Mouse (Mus musculus) liver, embryonic 14.5 days (tissue): ENCODE data around the gene Zfp652. TPM values are rescaled to one million over a fixed set of nuclear protein-coding genes. Genes with fewer than 3 reads are reported as not detected.

Experiments used
- ATAC-seq: fragments of 200-750 bp; cut with Nextera tagmentation; 2 replicates; pipeline ENCODE4 v1.8.0; 2017; ENCODE audit warnings: moderate number of reproducible peaks, mild to moderate bottlenecking, moderate library complexity; ENCODE audit not compliant: insufficient read depth
- DNase-seq, 3 experiments: peaks; one replicate each; pipeline ENCODE4 v3.0.0-alpha.2; 2012 to 2013; ENCODE audit warnings: low read depth in 3 of 3, low spot score in 3 of 3
- H3K27ac ChIP-seq: fragments of 300-500 bp; sonication (generic); 2 replicates; pipeline ENCODE4 v1.5.1; 2014; ENCODE audit warnings: moderate library complexity, mild to moderate bottlenecking, control low read depth, inconsistent platforms
- H3K27me3 ChIP-seq: fragments of 300-500 bp; sonication (generic); 2 replicates; pipeline ENCODE4 v1.6.1; 2014; ENCODE audit warnings: mild to moderate bottlenecking, low read length, moderate library complexity; ENCODE audit not compliant: control insufficient read depth, insufficient read depth
- H3K36me3 ChIP-seq: fragments of 300-500 bp; sonication (generic); replicated peaks from 2 replicates; pipeline ENCODE4 v1.6.1; 2014; ENCODE audit warnings: low read depth; ENCODE audit not compliant: control insufficient read depth, insufficient read depth
- H3K4me1 ChIP-seq, 2 experiments: fragments of 200-500 bp in 1 of 2; fragments of 300-500 bp in 1 of 2; sonication (generic) in 1 of 2; replicated peaks; 2 replicates each; pipeline ENCODE4 v1.6.1; 2012 to 2014; ENCODE audit warnings: antibody characterized with exemption in 1 of 2, inconsistent platforms in 1 of 2, low read length in 1 of 2; ENCODE audit not compliant: control insufficient read depth in 2 of 2, insufficient read depth in 2 of 2
- H3K4me2 ChIP-seq: fragments of 300-500 bp; sonication (generic); 2 replicates; pipeline ENCODE4 v1.6.1; 2014; ENCODE audit warnings: low read depth, mild to moderate bottlenecking, control low read depth, moderate library complexity
- H3K4me3 ChIP-seq, 2 experiments: fragments of 200-500 bp in 1 of 2; fragments of 300-500 bp in 1 of 2; sonication (generic) in 1 of 2; 2 replicates each; pipeline ENCODE4 v1.5.1; 2012 to 2014; ENCODE audit warnings: low read depth in 2 of 2, low read length in 2 of 2, mild to moderate bottlenecking in 2 of 2, control low read depth in 1 of 2, inconsistent platforms in 1 of 2, moderate library complexity in 1 of 2; ENCODE audit not compliant: insufficient read depth in 1 of 2
- H3K9ac ChIP-seq: fragments of 300-500 bp; sonication (generic); replicated peaks from 2 replicates; pipeline ENCODE4 v1.6.1; 2014; ENCODE audit warnings: mild to moderate bottlenecking, control low read depth, moderate library complexity
- H3K9me3 ChIP-seq: fragments of 300-500 bp; sonication (generic); 2 replicates; pipeline ENCODE4 v1.6.1; 2016; ENCODE audit warnings: low read length, mixed read lengths; ENCODE audit not compliant: control insufficient read depth
- CTCF ChIP-seq: IDR thresholded peaks from 2 replicates; pipeline ENCODE4 v1.5.1; 2016; ENCODE audit warnings: antibody characterized with exemption, low read depth, control low read depth
- EP300 ChIP-seq: IDR thresholded peaks from 2 replicates; pipeline ENCODE4 v1.6.1; 2016; ENCODE audit warnings: antibody characterized with exemption, low read depth
- WGBS: fragments of 180-500 bp; shearing (Covaris S2); extraction: QIAGEN DNeasy Blood & Tissue Kit; methylation state at CpG from one replicate; pipeline ENCODE4 v1.1.7; 2014; ENCODE audit not compliant: insufficient replicate concordance; 5-methylcytosine and 5-hydroxymethylcytosine counted together
- polyA plus RNA-seq, 2 experiments: library from polyadenylated mRNA; depleted of rRNA in 1 of 2; stranded (reverse) in 1 of 2; unstranded in 1 of 2; fragments of >200 nt; fragmentation: Nextera tagmentation in 1 of 2; extraction: Ambion mirVana in 1 of 2; gene quantifications; 2 replicates each; pipeline versions ENCODE4 v1.2.1 to v1.2.3; 2012 to 2014

Gene Zfp652
- polyA plus RNA-seq, 2 experiments, result 3.7 to 5.4 TPM

- Histone ChIP-seq H3K27me3 (no peaks in the 10 kb centered on the region; the same call in 1 of the 2 replicates), H3K4me2 (peak overlapping the region; percentile 95), H3K4me1 (peaks cover 17 to 20% of the 10 kb centered on the region in 2 experiments), H3K36me3 (no peaks in the 10 kb centered on the region), H3K27ac (no peak overlapping the region; the same call in 1 of the 2 replicates), H3K9me3 (no peaks in the 10 kb centered on the region), H3K9ac (no peak overlapping the region; the same call in 1 of the 2 replicates), H3K4me3 (no peak overlapping the region; a peak in 1 of 4 replicates)
- TF ChIP-seq EP300, result no peak
- TF ChIP-seq CTCF, result no peak
- ATAC-seq, result no peak
- DNase-seq, result no peak
- 82% methylated on average over 4 of the region's 4 CpGs for WGBS
Measured at GRCm38 (mm10) chr11:95857306-95857705, 144.8 kb downstream of the Zfp652 start.

- WGBS, result 28% methylated on average over 21 of the region's 21 CpGs
- DNase-seq (no peak), ATAC-seq (no peak)
- TF ChIP-seq CTCF, result no peak
- no peak for TF ChIP-seq EP300
- peak overlapping the region; percentile 76 for H3K9ac ChIP-seq
- no peaks in the 10 kb centered on the region for H3K36me3 ChIP-seq
- H3K27me3 ChIP-seq, result no peaks in the 10 kb centered on the region
- peak overlapping the region; percentile 78 to 87 for H3K4me3 ChIP-seq
- peaks cover 17 to 20% of the 10 kb centered on the region in 2 experiments for H3K4me1 ChIP-seq
- H3K9me3 ChIP-seq, result no peaks in the 10 kb centered on the region
- peak overlapping the region; percentile 95 for H3K4me2 ChIP-seq
- peak overlapping the region; percentile 97 for H3K27ac ChIP-seq
Measured at GRCm38 (mm10) chr11:95857716-95858527, 145.4 kb downstream of the Zfp652 start.

GRCm38 (mm10) chr11:95858528-95859467 lies 146.3 kb downstream of the Zfp652 start:
- peak overlapping the region; percentile 78 for H3K9ac ChIP-seq
- DNase-seq (peak; percentile 96 to 98 (median 97)), ATAC-seq (peak; percentile 95)
- peak overlapping the region; percentile 78 to 87 for H3K4me3 ChIP-seq
- no peaks in the 10 kb centered on the region for H3K36me3 ChIP-seq
- H3K27ac ChIP-seq, result peak overlapping the region; percentile 97
- H3K4me1 ChIP-seq, result peaks cover 17 to 20% of the 10 kb centered on the region in 2 experiments
- no peaks in the 10 kb centered on the region for H3K27me3 ChIP-seq
- peak overlapping the region; percentile 95 for H3K4me2 ChIP-seq
- no peaks in the 10 kb centered on the region for H3K9me3 ChIP-seq
- TF ChIP-seq EP300 (peak; percentile 28), CTCF (no peak)
- under 1% methylated on average over 58 of the region's 58 CpGs for WGBS

- under 1% methylated on average over 35 of the region's 35 CpGs for WGBS
- peak; percentile 54 for ATAC-seq
Measured at GRCm38 (mm10) chr11:95859468-95859855, 147.0 kb downstream of the Zfp652 start.

More at GRCm38 (mm10) chr11:95859468-95859855, 147.0 kb downstream of the Zfp652 start:
- DNase-seq, result peak; percentile 56 to 59 (median 56)
- Histone ChIP-seq H3K9ac (peak overlapping the region; percentile 78), H3K27me3 (no peaks in the 10 kb centered on the region), H3K9me3 (no peaks in the 10 kb centered on the region), H3K36me3 (no peaks in the 10 kb centered on the region), H3K4me2 (peak overlapping the region; percentile 95), H3K4me1 (peaks cover 17 to 20% of the 10 kb centered on the region in 2 experiments), H3K4me3 (peak overlapping the region; percentile 76 to 78), H3K27ac (peak overlapping the region; percentile 97)
- TF ChIP-seq EP300 (no peak), CTCF (peak; percentile 31)
